Mouse (Mus musculus) R1 (cell line): Measurements from ENCODE around the gene Mydgf.

ENCODE experiments used
- DNase-seq: peaks from one replicate; pipeline ENCODE4 v3.0.0-alpha.2; 2018; ENCODE audit warnings: low read depth, low spot score

Gene Mydgf

GRCm38 (mm10) chr17:56183658-56184103, at the start of gene Mydgf:
TSS of gene Mydgf (minus strand) at chr17:56183920.
- peak; percentile 94 for DNase-seq

GRCm38 (mm10) chr17:56233389-56233788, 49.7 kb upstream of the Mydgf start:
- DNase-seq: no peak

- DNase-seq: no peak
Observed at GRCm38 (mm10) chr17:56229943-56230342, 46.2 kb upstream of the Mydgf start.

- no peak for DNase-seq
Observed at GRCm38 (mm10) chr17:56226566-56226965, 42.8 kb upstream of the Mydgf start.

GRCm38 (mm10) chr17:56224916-56225315, 41.2 kb upstream of the Mydgf start:
- DNase-seq: peak; percentile 96

- no peak for DNase-seq
Observed at GRCm38 (mm10) chr17:56219805-56220204, 36.1 kb upstream of the Mydgf start.

- peak; percentile 18 for DNase-seq
Observed at GRCm38 (mm10) chr17:56219251-56219650, 35.5 kb upstream of the Mydgf start.

GRCm38 (mm10) chr17:56218377-56219191, 34.9 kb upstream of the Mydgf start, which contains the start of gene Dpp9:
TSS of gene Dpp9 (minus strand) at chr17:56218905.
- peak; percentile 98 for DNase-seq

GRCm38 (mm10) chr17:56217670-56218069, 34.0 kb upstream of the Mydgf start:
- DNase-seq: no peak

- DNase-seq: no peak
Observed at GRCm38 (mm10) chr17:56214229-56214628, 30.5 kb upstream of the Mydgf start.

- no peak for DNase-seq
Observed at GRCm38 (mm10) chr17:56212676-56213075, 29.0 kb upstream of the Mydgf start.

GRCm38 (mm10) chr17:56211090-56211489, 27.4 kb upstream of the Mydgf start:
- DNase-seq: no peak

GRCm38 (mm10) chr17:56208821-56209220, 25.1 kb upstream of the Mydgf start:
- DNase-seq: no peak

GRCm38 (mm10) chr17:56207963-56208530, 24.3 kb upstream of the Mydgf start:
- no peak for DNase-seq

GRCm38 (mm10) chr17:56206986-56207674, 23.4 kb upstream of the Mydgf start:
- DNase-seq: no peak

GRCm38 (mm10) chr17:56206276-56206884, 22.7 kb upstream of the Mydgf start:
- DNase-seq: no peak

- DNase-seq: no peak
Observed at GRCm38 (mm10) chr17:56203729-56204128, 20.0 kb upstream of the Mydgf start.

- DNase-seq: no peak
Observed at GRCm38 (mm10) chr17:56202476-56202875, 18.8 kb upstream of the Mydgf start.

- peak; percentile 45 for DNase-seq
Observed at GRCm38 (mm10) chr17:56201642-56202041, 17.9 kb upstream of the Mydgf start.

GRCm38 (mm10) chr17:56200586-56200985, 16.9 kb upstream of the Mydgf start:
- DNase-seq: peak; percentile 64

- peak; percentile 61 for DNase-seq
Observed at GRCm38 (mm10) chr17:56196860-56197259, 13.1 kb upstream of the Mydgf start.

- DNase-seq: no peak
Observed at GRCm38 (mm10) chr17:56194765-56195164, 11.0 kb upstream of the Mydgf start.
